Mouse (Mus musculus): ENCODE results near the gene Palm2. TPM values are rescaled to one million over a fixed set of nuclear protein-coding genes. Genes with fewer than 3 reads are reported as not detected.

The Palm2 gene
- polyA plus RNA-seq, 1 experiment from 2014 or later, result 7.5 TPM

GRCm38 (mm10) chr4:57599946-57600345 is 165.9 kb downstream of the Palm2 start:
- Histone ChIP-seq H3K4me2 (no peak overlapping the region), H3K4me3 (ENCODE audit: low read depth, low read length) (no peak overlapping the region), H3K27me3 (ENCODE audit: insufficient read depth, low read length) (no peaks in the 10 kb centered on the region), H3K36me3 (ENCODE audit: insufficient read depth) (no peaks in the 10 kb centered on the region), H3K4me1 (ENCODE audit: insufficient read depth) (peaks cover 9% of the 10 kb centered on the region), H3K9me3 (ENCODE audit: low read depth, low read length) (no peaks in the 10 kb centered on the region), H3K27ac (ENCODE audit: low read depth) (peak overlapping the region; percentile 80), H3K9ac (no peak overlapping the region)
- DNase-seq (no peak), ATAC-seq (ENCODE audit: insufficient read depth) (no peak)
- 89% methylated on average over 6 of the region's 6 CpGs for WGBS
- TF ChIP-seq CTCF (IDR thresholded peaks at IDR 0.05; ENCODE audit: low read depth), result no peak

- Histone ChIP-seq H3K9me3 (ENCODE audit: low read depth, low read length) (no peaks in the 10 kb centered on the region), H3K27ac (ENCODE audit: low read depth) (peak overlapping the region; percentile 80), H3K4me2 (no peak overlapping the region), H3K4me1 (ENCODE audit: insufficient read depth) (peaks cover 11% of the 10 kb centered on the region), H3K27me3 (ENCODE audit: insufficient read depth, low read length) (no peaks in the 10 kb centered on the region), H3K36me3 (ENCODE audit: insufficient read depth) (no peaks in the 10 kb centered on the region), H3K4me3 (ENCODE audit: low read depth, low read length) (no peak overlapping the region), H3K9ac (no peak overlapping the region)
- peak; percentile 89 for DNase-seq
- 50% methylated on average over 11 of the region's 11 CpGs for WGBS
- peak; percentile 95 for ATAC-seq (ENCODE audit: insufficient read depth)
- no peak for TF ChIP-seq CTCF (IDR thresholded peaks at IDR 0.05; ENCODE audit: low read depth)
These were observed 166.8 kb downstream of the Palm2 start for GRCm38 (mm10) chr4:57600685-57601457.

GRCm38 (mm10) chr4:57601458-57601835 is 167.4 kb downstream of the Palm2 start:
- no peak overlapping the region for H3K4me2 ChIP-seq
- peak; percentile 93 for ATAC-seq (ENCODE audit: insufficient read depth)
- DNase-seq, result peak; percentile 91
- H3K4me1 ChIP-seq (ENCODE audit: insufficient read depth), result peaks cover 15% of the 10 kb centered on the region
- TF ChIP-seq CTCF (IDR thresholded peaks at IDR 0.05; ENCODE audit: low read depth), result no peak; the same call in 1 of the 2 replicates
- H3K9me3 ChIP-seq (ENCODE audit: low read depth, low read length), result no peaks in the 10 kb centered on the region
- H3K36me3 ChIP-seq (ENCODE audit: insufficient read depth), result no peaks in the 10 kb centered on the region
- H3K27me3 ChIP-seq (ENCODE audit: insufficient read depth, low read length), result no peaks in the 10 kb centered on the region
- peak overlapping the region; percentile 66; the same call in 1 of the 2 replicates for H3K27ac ChIP-seq (ENCODE audit: low read depth)
- WGBS, result 36% methylated on average over 9 of the region's 9 CpGs
- no peak overlapping the region for H3K9ac ChIP-seq
- H3K4me3 ChIP-seq (ENCODE audit: low read depth, low read length), result no peak overlapping the region

- 45% methylated on average over 10 of the region's 10 CpGs for WGBS
- Histone ChIP-seq H3K9me3 (ENCODE audit: low read depth, low read length) (no peaks in the 10 kb centered on the region), H3K36me3 (ENCODE audit: insufficient read depth) (no peaks in the 10 kb centered on the region), H3K4me3 (ENCODE audit: low read depth, low read length) (no peak overlapping the region), H3K27me3 (ENCODE audit: insufficient read depth, low read length) (no peaks in the 10 kb centered on the region), H3K4me2 (no peak overlapping the region), H3K9ac (no peak overlapping the region), H3K4me1 (ENCODE audit: insufficient read depth) (peaks cover 19% of the 10 kb centered on the region), H3K27ac (ENCODE audit: low read depth) (peak overlapping the region; percentile 66)
- no peak for TF ChIP-seq CTCF (IDR thresholded peaks at IDR 0.05; ENCODE audit: low read depth)
- DNase-seq (no peak), ATAC-seq (ENCODE audit: insufficient read depth) (peak; percentile 13; the same call in 1 of the 2 replicates)
These were observed 168.0 kb downstream of the Palm2 start for GRCm38 (mm10) chr4:57601903-57602617.

- Histone ChIP-seq H3K27ac (ENCODE audit: low read depth) (no peak overlapping the region), H3K27me3 (ENCODE audit: insufficient read depth, low read length) (no peaks in the 10 kb centered on the region), H3K4me1 (ENCODE audit: insufficient read depth) (peaks cover 19% of the 10 kb centered on the region), H3K9me3 (ENCODE audit: low read depth, low read length) (no peaks in the 10 kb centered on the region), H3K4me3 (ENCODE audit: low read depth, low read length) (no peak overlapping the region), H3K9ac (no peak overlapping the region), H3K36me3 (ENCODE audit: insufficient read depth) (no peaks in the 10 kb centered on the region), H3K4me2 (no peak overlapping the region)
- no peak for TF ChIP-seq CTCF (IDR thresholded peaks at IDR 0.05; ENCODE audit: low read depth)
- DNase-seq (no peak), ATAC-seq (ENCODE audit: insufficient read depth) (no peak)
- WGBS, result 70% methylated on average over 3 of the region's 3 CpGs
These were observed 172.2 kb downstream of the Palm2 start for GRCm38 (mm10) chr4:57606258-57606657.

- Histone ChIP-seq H3K9ac (no peak overlapping the region), H3K4me2 (peak overlapping the region; percentile 44), H3K9me3 (ENCODE audit: low read depth, low read length) (no peaks in the 10 kb centered on the region), H3K4me3 (ENCODE audit: low read depth, low read length) (no peak overlapping the region), H3K27ac (ENCODE audit: low read depth) (peak overlapping the region; percentile 83), H3K27me3 (ENCODE audit: insufficient read depth, low read length) (no peaks in the 10 kb centered on the region), H3K4me1 (ENCODE audit: insufficient read depth) (peaks cover 26% of the 10 kb centered on the region), H3K36me3 (ENCODE audit: insufficient read depth) (no peaks in the 10 kb centered on the region)
- ATAC-seq (ENCODE audit: insufficient read depth) (peak; percentile 64), DNase-seq (peak; percentile 99)
- TF ChIP-seq CTCF (IDR thresholded peaks at IDR 0.05; ENCODE audit: low read depth), result peak; percentile 90
- WGBS, result 24% methylated on average over 22 of the region's 22 CpGs
These were observed 173.3 kb downstream of the Palm2 start for GRCm38 (mm10) chr4:57607247-57607942.
